Mouse (Mus musculus): ENCODE results near the gene Chtop. TPM values are rescaled to one million over a fixed set of nuclear protein-coding genes. Genes with fewer than 3 reads are reported as not detected.

The Chtop gene
- polyA plus RNA-seq, 1 experiment from 2014 or later: 72.2 TPM

- H3K36me3 ChIP-seq (ENCODE audit: control insufficient read depth, insufficient read depth, low read length): no peaks in the 10 kb centered on the region
- 0 out of 2 replicates have a peak within 1 kb of the TSS, but pooled peaks have one; percentile 24 for H3K27ac ChIP-seq (replicated peaks)
- no peaks in the 10 kb centered on the region for H3K4me1 ChIP-seq (replicated peaks; ENCODE audit: control insufficient read depth, insufficient read depth)
- peak within 1 kb of the TSS; percentile 83 for H3K4me2 ChIP-seq (replicated peaks; ENCODE audit: low read depth)
- ATAC-seq (ENCODE audit: low FRiP score, low TSS enrichment) (peak; percentile 39), DNase-seq (ENCODE audit: low spot score) (peak; percentile 40)
- 0% methylated on average over 24 of the region's 49 CpGs for WGBS
- TF ChIP-seq EP300 (optimal IDR thresholded peaks at IDR 0.05): no peak
- no peak for TF ChIP-seq CTCF (IDR thresholded peaks at IDR 0.05; ENCODE audit: low read depth)
- H3K9ac ChIP-seq (ENCODE audit: low read length): peak within 1 kb of the TSS; percentile 58
- peak within 1 kb of the TSS; percentile 54 for H3K4me3 ChIP-seq (ENCODE audit: low read depth, low read length)
- H3K27me3 ChIP-seq (ENCODE audit: control insufficient read depth, insufficient read depth, low read length): no peaks in the 10 kb centered on the region
- H3K9me3 ChIP-seq (ENCODE audit: control insufficient read depth, low read length): no peaks in the 10 kb centered on the region
Measured at GRCm38 (mm10) chr3:90465686-90466310, 43.5 kb downstream of the Chtop start, which contains the start of gene Npr1. TSS of gene Npr1 (minus strand) at chr3:90465866.

- TF ChIP-seq EP300 (optimal IDR thresholded peaks at IDR 0.05): no peak
- TF ChIP-seq CTCF (IDR thresholded peaks at IDR 0.05; ENCODE audit: low read depth): no peak
- H3K9ac ChIP-seq (ENCODE audit: low read length): peak overlapping the region; percentile 58
- H3K4me1 ChIP-seq (replicated peaks; ENCODE audit: control insufficient read depth, insufficient read depth): no peaks in the 10 kb centered on the region
- no peaks in the 10 kb centered on the region for H3K9me3 ChIP-seq (ENCODE audit: control insufficient read depth, low read length)
- H3K4me2 ChIP-seq (replicated peaks; ENCODE audit: low read depth): peak overlapping the region; percentile 83
- peak overlapping the region; percentile 54 for H3K4me3 ChIP-seq (ENCODE audit: low read depth, low read length)
- DNase-seq (ENCODE audit: low spot score) (peak; percentile 44), ATAC-seq (ENCODE audit: low FRiP score, low TSS enrichment) (peak; percentile 36)
- H3K27me3 ChIP-seq (ENCODE audit: control insufficient read depth, insufficient read depth, low read length): no peaks in the 10 kb centered on the region
- H3K27ac ChIP-seq (replicated peaks): 0 out of 2 replicates have a peak overlapping the region, but pooled peaks have one; percentile 24
- H3K36me3 ChIP-seq (ENCODE audit: control insufficient read depth, insufficient read depth, low read length): no peaks in the 10 kb centered on the region
- WGBS: under 1% methylated on average over 65 of the region's 75 CpGs
Measured at GRCm38 (mm10) chr3:90465081-90465685, 44.1 kb downstream of the Chtop start.

- H3K4me2 ChIP-seq (replicated peaks; ENCODE audit: low read depth): peak overlapping the region; percentile 83
- no peak overlapping the region for H3K27ac ChIP-seq (replicated peaks)
- no peaks in the 10 kb centered on the region for H3K9me3 ChIP-seq (ENCODE audit: control insufficient read depth, low read length)
- peak overlapping the region; percentile 54 for H3K4me3 ChIP-seq (ENCODE audit: low read depth, low read length)
- no peaks in the 10 kb centered on the region for H3K27me3 ChIP-seq (ENCODE audit: control insufficient read depth, insufficient read depth, low read length)
- WGBS: 24% methylated on average over 37 of the region's 37 CpGs
- peak; percentile 24 for DNase-seq (ENCODE audit: low spot score)
- peak overlapping the region; percentile 58; the same call in 1 of the 2 replicates for H3K9ac ChIP-seq (ENCODE audit: low read length)
- peak; percentile 19; the same call in 1 of the 2 replicates for ATAC-seq (ENCODE audit: low FRiP score, low TSS enrichment)
- no peak for TF ChIP-seq EP300 (optimal IDR thresholded peaks at IDR 0.05)
- TF ChIP-seq CTCF (IDR thresholded peaks at IDR 0.05; ENCODE audit: low read depth): no peak
- H3K4me1 ChIP-seq (replicated peaks; ENCODE audit: control insufficient read depth, insufficient read depth): no peaks in the 10 kb centered on the region
- H3K36me3 ChIP-seq (ENCODE audit: control insufficient read depth, insufficient read depth, low read length): no peaks in the 10 kb centered on the region
Measured at GRCm38 (mm10) chr3:90464552-90465080, 44.7 kb downstream of the Chtop start.

GRCm38 (mm10) chr3:90462579-90462978 lies 46.7 kb downstream of the Chtop start:
- WGBS: 46% methylated on average over 7 of the region's 7 CpGs
- TF ChIP-seq EP300 (optimal IDR thresholded peaks at IDR 0.05): no peak
- TF ChIP-seq CTCF (IDR thresholded peaks at IDR 0.05; ENCODE audit: low read depth): no peak
- Histone ChIP-seq H3K9ac (ENCODE audit: low read length) (no peak overlapping the region), H3K27ac (replicated peaks) (no peak overlapping the region), H3K4me2 (replicated peaks; ENCODE audit: low read depth) (no peak overlapping the region), H3K9me3 (ENCODE audit: control insufficient read depth, low read length) (no peaks in the 10 kb centered on the region), H3K36me3 (ENCODE audit: control insufficient read depth, insufficient read depth, low read length) (no peaks in the 10 kb centered on the region), H3K27me3 (ENCODE audit: control insufficient read depth, insufficient read depth, low read length) (no peaks in the 10 kb centered on the region), H3K4me3 (ENCODE audit: low read depth, low read length) (no peak overlapping the region), H3K4me1 (replicated peaks; ENCODE audit: control insufficient read depth, insufficient read depth) (no peaks in the 10 kb centered on the region)
- DNase-seq (ENCODE audit: low spot score) (no peak), ATAC-seq (ENCODE audit: low FRiP score, low TSS enrichment) (no peak)

- Histone ChIP-seq H3K4me3 (ENCODE audit: low read depth, low read length) (no peak overlapping the region), H3K4me1 (replicated peaks; ENCODE audit: control insufficient read depth, insufficient read depth) (no peaks in the 10 kb centered on the region), H3K36me3 (ENCODE audit: control insufficient read depth, insufficient read depth, low read length) (no peaks in the 10 kb centered on the region), H3K4me2 (replicated peaks; ENCODE audit: low read depth) (no peak overlapping the region), H3K27ac (replicated peaks) (no peak overlapping the region), H3K9ac (ENCODE audit: low read length) (no peak overlapping the region), H3K9me3 (ENCODE audit: control insufficient read depth, low read length) (no peaks in the 10 kb centered on the region), H3K27me3 (ENCODE audit: control insufficient read depth, insufficient read depth, low read length) (no peaks in the 10 kb centered on the region)
- DNase-seq (ENCODE audit: low spot score) (no peak), ATAC-seq (ENCODE audit: low FRiP score, low TSS enrichment) (no peak)
- WGBS: 74% methylated on average over 3 of the region's 3 CpGs
- TF ChIP-seq EP300 (optimal IDR thresholded peaks at IDR 0.05): no peak
- TF ChIP-seq CTCF (IDR thresholded peaks at IDR 0.05; ENCODE audit: low read depth): no peak
Measured at GRCm38 (mm10) chr3:90461935-90462334, 47.4 kb downstream of the Chtop start.

- Histone ChIP-seq H3K27me3 (ENCODE audit: control insufficient read depth, insufficient read depth, low read length) (no peaks in the 10 kb centered on the region), H3K27ac (replicated peaks) (no peak overlapping the region), H3K4me2 (replicated peaks; ENCODE audit: low read depth) (no peak overlapping the region), H3K9me3 (ENCODE audit: control insufficient read depth, low read length) (no peaks in the 10 kb centered on the region), H3K36me3 (ENCODE audit: control insufficient read depth, insufficient read depth, low read length) (no peaks in the 10 kb centered on the region), H3K9ac (ENCODE audit: low read length) (no peak overlapping the region), H3K4me3 (ENCODE audit: low read depth, low read length) (no peak overlapping the region), H3K4me1 (replicated peaks; ENCODE audit: control insufficient read depth, insufficient read depth) (no peaks in the 10 kb centered on the region)
- no peak for ATAC-seq (ENCODE audit: low FRiP score, low TSS enrichment)
- TF ChIP-seq CTCF (IDR thresholded peaks at IDR 0.05; ENCODE audit: low read depth) (no peak), EP300 (optimal IDR thresholded peaks at IDR 0.05) (no peak)
- 64% methylated on average over 5 of the region's 5 CpGs for WGBS
- DNase-seq (ENCODE audit: low spot score): no peak
Measured at GRCm38 (mm10) chr3:90460315-90460714, 49.0 kb downstream of the Chtop start.

All from stomach, postnatal 0 days (tissue).